Mouse (Mus musculus) spleen, postnatal 14 days (tissue): Measurements from ENCODE around the gene Zcchc8.
"Not testable (repeated sequence)": the region's sequence is repeated elsewhere in the genome, so short reads cannot be mapped to it uniquely, and the experiment has no call there.

ENCODE experiments used
- DNase-seq, 2 experiments: peaks; one replicate each; pipeline ENCODE4 v3.0.0; 2021 to 2022; ENCODE audit warnings: low spot score in 2 of 2

Gene Zcchc8

GRCm38 (mm10) chr5:123720328-123721311 lies at the start of gene Zcchc8:
Gene Zcchc8, minus strand, starts transcription at chr5:123721100.
- peak; percentile 83 to 91 for DNase-seq

DNA sequence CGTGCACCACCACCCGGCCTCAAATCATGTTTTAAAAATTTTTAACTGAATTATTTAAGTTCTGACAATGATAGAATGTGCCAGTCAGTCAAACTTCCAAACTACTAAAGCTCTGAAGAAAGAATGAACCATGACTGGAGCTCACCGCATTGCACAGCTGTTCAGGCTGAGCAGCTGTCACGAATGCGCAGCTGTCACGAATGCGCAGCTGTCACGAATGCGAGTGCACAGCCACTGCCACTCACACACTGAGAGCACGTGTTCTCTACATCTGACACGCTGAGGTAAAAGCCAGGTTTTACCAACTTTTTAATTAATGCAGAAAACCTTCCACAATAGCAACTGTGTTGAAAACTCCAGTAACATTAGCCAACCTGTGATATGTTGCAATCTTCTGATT lies 45.6 kb upstream of the Zcchc8 start:
- DNase-seq: not testable (repeated sequence)

DNA sequence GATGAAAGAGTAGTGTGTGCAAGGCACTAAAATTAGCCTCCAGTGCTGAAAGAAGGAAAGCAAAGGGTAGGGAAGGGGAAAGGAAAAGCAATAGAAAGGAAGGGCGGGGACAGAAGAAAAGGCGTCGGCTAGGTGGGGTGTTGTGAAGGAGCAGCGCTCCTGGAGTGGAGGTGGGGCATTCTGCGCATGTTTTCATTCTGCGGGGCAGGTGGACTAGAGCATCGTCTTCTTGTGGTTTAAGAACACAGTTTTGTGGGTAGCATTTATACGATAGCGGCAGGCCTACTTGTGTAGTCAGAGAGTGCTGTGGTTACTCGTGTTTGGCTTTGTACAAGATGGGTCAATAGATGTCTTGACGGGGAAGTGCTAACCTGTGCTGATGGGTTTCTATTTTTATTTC lies 44.6 kb upstream of the Zcchc8 start:
- no peak for DNase-seq

GRCm38 (mm10) chr5:123749065-123750064 lies 28.5 kb upstream of the Zcchc8 start, which contains the start of the genes Rsrc2 and Kntc1:
Gene Rsrc2, minus strand, starts transcription at chr5:123749414.
Gene Kntc1, plus strand, starts transcription at chr5:123749716.
- peak; percentile 97 to 98 for DNase-seq

GRCm38 (mm10) chr5:123748339-123749064 lies 27.6 kb upstream of the Zcchc8 start:
- DNase-seq: no peak

- no peak for DNase-seq
Observed at GRCm38 (mm10) chr5:123747604-123748003, 26.7 kb upstream of the Zcchc8 start.

DNA sequence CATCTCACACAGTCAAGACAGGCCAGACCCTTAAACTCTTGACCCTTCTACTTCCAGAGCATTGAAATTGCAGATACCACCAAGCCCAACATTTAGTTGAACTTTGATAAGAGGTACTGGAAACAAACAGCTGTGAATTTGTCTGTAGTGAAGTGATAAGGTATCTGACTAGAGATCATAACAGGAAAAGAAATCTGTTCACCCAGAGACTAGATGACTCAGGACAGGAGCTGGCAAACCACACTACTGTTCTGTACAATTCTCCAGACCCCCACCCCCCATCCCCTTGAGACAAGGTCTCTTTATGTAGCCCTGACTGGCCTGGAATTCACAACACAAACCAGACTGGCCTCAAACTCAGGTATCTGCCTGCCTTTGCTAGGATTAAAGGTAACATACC lies 25.4 kb upstream of the Zcchc8 start:
- DNase-seq: no peak

GRCm38 (mm10) chr5:123744358-123744757 lies 23.5 kb upstream of the Zcchc8 start:
- no peak for DNase-seq

DNA sequence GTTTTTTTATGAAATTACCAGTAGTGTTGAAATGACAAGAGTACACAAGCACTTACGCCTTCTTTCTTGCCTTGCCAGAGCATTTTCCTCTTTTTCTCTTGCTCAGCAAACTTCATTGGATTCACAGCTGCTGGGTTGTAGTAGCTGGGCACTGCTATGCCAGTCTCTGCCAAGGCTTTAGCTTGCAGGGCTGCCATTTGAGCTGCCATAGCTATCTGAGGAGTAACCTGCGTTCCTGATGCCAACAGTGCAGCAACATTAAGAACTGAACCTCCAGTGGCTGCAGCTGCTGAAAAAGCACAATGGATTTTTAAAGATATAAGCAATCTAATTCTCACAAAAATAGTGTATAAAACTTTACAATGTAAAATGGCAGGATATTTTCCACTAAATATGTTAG lies 10.1 kb upstream of the Zcchc8 start:
- no peak for DNase-seq

DNA sequence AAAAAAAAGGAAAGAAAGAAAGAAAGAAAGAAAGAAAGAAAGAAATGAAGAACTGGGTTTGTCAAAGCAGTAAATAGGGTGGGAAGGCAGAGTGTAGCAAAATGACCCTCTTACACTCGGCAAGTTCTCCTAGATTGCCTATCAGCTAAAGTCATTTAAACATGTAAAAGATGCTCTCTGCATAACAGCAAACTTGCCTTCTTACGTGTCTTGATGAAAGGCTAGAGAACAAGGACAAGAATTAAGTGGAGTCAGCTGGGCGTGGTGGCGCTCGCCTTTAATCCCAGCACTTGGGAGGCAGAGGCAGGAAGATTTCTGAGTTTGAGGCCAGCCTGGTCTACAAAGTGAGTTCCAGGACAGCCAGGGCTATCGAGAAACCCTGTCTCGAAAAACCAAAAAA lies 2.9 kb upstream of the Zcchc8 start:
- DNase-seq: not testable (repeated sequence)

DNA sequence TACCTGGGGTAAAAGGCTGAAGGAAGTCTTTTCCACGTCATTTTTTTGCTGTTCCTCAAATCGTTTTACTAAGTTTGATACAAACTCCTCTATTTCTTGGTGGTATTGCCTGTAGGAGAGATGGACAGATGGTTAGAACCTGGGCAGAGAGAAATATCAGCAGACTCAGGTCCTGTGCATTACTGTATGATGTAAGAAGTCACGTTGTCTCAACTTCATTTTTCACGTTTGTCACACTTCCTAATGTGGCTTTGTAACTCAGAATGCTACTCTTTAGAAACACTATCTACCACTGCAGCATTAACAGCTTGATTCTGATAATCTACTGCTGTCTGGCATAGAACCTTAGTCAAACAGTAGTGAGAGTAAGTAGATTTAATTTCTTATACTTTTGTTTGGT lies 6.3 kb downstream of the Zcchc8 start:
- DNase-seq: no peak

DNA sequence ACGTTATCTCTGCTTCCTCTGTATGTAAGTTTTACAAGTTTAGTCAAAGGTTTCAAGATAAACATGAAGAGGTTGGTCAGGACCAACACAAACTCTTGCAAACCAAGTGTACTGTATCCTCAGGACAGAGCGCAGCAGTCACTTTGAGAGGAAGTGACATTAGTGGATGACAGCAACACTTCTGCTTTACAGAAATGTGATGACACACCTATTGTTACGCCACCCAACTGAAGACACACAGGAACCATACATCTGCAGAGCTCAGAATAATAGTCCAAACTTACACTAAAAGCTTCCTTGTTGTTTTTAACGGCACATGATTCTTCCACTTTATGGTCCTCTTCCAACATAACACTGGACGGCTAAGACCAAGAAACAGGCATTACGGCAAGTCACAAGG lies 7.1 kb downstream of the Zcchc8 start:
- DNase-seq: no peak

DNA sequence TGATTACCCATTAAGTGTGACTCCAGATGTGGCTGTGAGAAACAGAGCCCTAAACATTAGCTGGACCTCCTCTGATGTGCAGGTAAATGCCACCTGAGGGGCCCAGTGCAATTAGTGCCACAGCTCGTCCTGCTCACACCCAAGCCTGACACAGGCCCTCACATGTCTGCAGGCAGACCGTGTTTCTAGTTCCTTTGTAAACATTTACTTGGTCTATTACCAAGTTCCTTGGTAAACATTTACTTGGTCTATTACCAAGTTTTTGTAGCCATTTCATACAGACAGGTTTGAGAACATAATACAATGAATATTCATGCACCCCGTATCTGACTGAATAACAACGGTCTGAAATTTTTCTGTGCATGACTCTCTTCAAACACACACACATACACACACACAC lies 11.3 kb downstream of the Zcchc8 start:
- DNase-seq: no peak

GRCm38 (mm10) chr5:123708598-123708997 lies 12.3 kb downstream of the Zcchc8 start:
- DNase-seq: no peak

DNA sequence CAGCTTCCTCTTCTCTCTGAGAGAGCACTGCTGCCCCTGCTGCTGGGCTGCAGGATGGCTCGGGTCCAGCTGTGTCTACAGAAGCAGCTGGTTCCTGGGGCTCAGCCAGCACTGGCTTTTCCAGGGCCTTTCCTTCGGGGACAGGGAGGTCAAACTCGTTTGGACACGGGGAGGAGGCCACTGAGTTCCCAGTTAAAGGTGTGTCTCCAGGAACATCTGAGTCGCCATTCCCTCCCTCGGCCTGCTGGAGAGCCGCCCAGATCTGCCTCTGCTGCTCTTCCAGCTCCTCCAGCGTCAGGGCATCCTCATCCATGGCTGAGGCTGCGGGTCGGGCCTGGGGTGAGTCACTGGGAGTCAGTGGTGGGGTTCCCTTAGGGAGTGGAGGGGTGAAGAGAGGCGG lies 20.3 kb downstream of the Zcchc8 start:
- no peak for DNase-seq

GRCm38 (mm10) chr5:123699198-123699597 lies 21.7 kb downstream of the Zcchc8 start:
- DNase-seq: peak; percentile 28 to 68

GRCm38 (mm10) chr5:123696961-123697360 lies 23.9 kb downstream of the Zcchc8 start:
- DNase-seq: no peak

GRCm38 (mm10) chr5:123696244-123696643 lies 24.7 kb downstream of the Zcchc8 start:
- no peak for DNase-seq

- no peak for DNase-seq
Observed at GRCm38 (mm10) chr5:123694468-123694867, 26.4 kb downstream of the Zcchc8 start.

- DNase-seq: peak; percentile 48 to 66
Observed at GRCm38 (mm10) chr5:123684221-123685144, 36.4 kb downstream of the Zcchc8 start, which contains the start of gene Clip1. Gene Clip1, minus strand, starts transcription at chr5:123684618.
